Mouse (Mus musculus) midbrain, postnatal 0 days (tissue): ENCODE data around the gene Qsox1. TPM values are rescaled to one million over a fixed set of nuclear protein-coding genes. Genes with fewer than 3 reads are reported as not detected.

Source experiments
- ATAC-seq: fragments of 200-750 bp; cut with Nextera tagmentation; 2 replicates; pipeline ENCODE4 v1.8.0; 2017; ENCODE audit warnings: moderate number of reproducible peaks, mild to moderate bottlenecking, moderate TSS enrichment, moderate library complexity; ENCODE audit not compliant: low FRiP score
- DNase-seq: peaks from one replicate; pipeline ENCODE4 v3.0.0-alpha.2; 2015; ENCODE audit warnings: low spot score
- H3K27ac ChIP-seq: fragments of 300-500 bp; sonication (generic); 2 replicates; pipeline ENCODE4 v1.5.1; 2014; ENCODE audit warnings: low read depth, mild to moderate bottlenecking, low read length, mixed read lengths
- H3K27me3 ChIP-seq: fragments of 300-500 bp; sonication (generic); 2 replicates; pipeline ENCODE4 v1.6.1; 2014; ENCODE audit warnings: low read length, control low read depth, mixed read lengths; ENCODE audit not compliant: insufficient read depth
- H3K36me3 ChIP-seq: fragments of 300-500 bp; sonication (generic); 2 replicates; pipeline ENCODE4 v1.6.1; 2014; ENCODE audit warnings: low read length, control low read depth, mixed read lengths; ENCODE audit not compliant: insufficient read depth
- H3K4me1 ChIP-seq: fragments of 300-500 bp; sonication (generic); 2 replicates; pipeline ENCODE4 v1.6.1; 2014; ENCODE audit warnings: mild to moderate bottlenecking, control low read depth, antibody characterized with exemption, low read length, mixed read lengths; ENCODE audit not compliant: insufficient read depth
- H3K4me2 ChIP-seq: fragments of 300-500 bp; sonication (generic); 2 replicates; pipeline ENCODE4 v1.6.1; 2014; ENCODE audit warnings: low read depth, mild to moderate bottlenecking, low read length, mixed read lengths; ENCODE audit not compliant: poor library complexity, severe bottlenecking
- H3K4me3 ChIP-seq: fragments of 300-500 bp; sonication (generic); 2 replicates; pipeline ENCODE4 v1.5.1; 2014; ENCODE audit warnings: low read depth, mild to moderate bottlenecking, low read length, moderate library complexity
- H3K9ac ChIP-seq: fragments of 300-500 bp; sonication (generic); replicated peaks from 2 replicates; pipeline ENCODE4 v1.6.1; 2014; ENCODE audit warnings: mild to moderate bottlenecking, low read length, moderate library complexity, mixed read lengths; ENCODE audit not compliant: poor library complexity, severe bottlenecking
- H3K9me3 ChIP-seq: fragments of 300-500 bp; sonication (generic); 2 replicates; pipeline ENCODE4 v1.6.1; 2016; ENCODE audit warnings: low read length, control low read depth
- CTCF ChIP-seq: IDR thresholded peaks from 2 replicates; pipeline ENCODE4 v1.5.1; 2016; ENCODE audit warnings: antibody characterized with exemption, mild to moderate bottlenecking
- WGBS: fragments of 180-500 bp; shearing (Covaris S2); extraction: QIAGEN DNeasy Blood & Tissue Kit; methylation state at CpG from one replicate; pipeline ENCODE4 v1.1.7; 2014; 5-methylcytosine and 5-hydroxymethylcytosine counted together
- polyA plus RNA-seq: library from polyadenylated mRNA; unstranded; fragments of >200 nt; fragmentation: Nextera tagmentation; extraction: Ambion mirVana; gene quantifications from 2 replicates; pipeline ENCODE4 v1.2.1, GENCODE M21; 2015
- total RNA-seq: library from RNA; depleted of rRNA; stranded (reverse); fragments of >200 nt; gene quantifications from 2 replicates; pipeline ENCODE4 v1.2.3, GENCODE M21; 2014

Qsox1 gene
- total and polyA plus RNA-seq, 2 experiments from 2014 or later: 21.3 to 31.7 TPM

GRCm38 (mm10) chr1:155797425-155797824 lies 15.3 kb downstream of the Qsox1 start:
- Histone ChIP-seq H3K4me2 (no peak overlapping the region), H3K9me3 (no peaks in the 10 kb centered on the region), H3K4me3 (no peak overlapping the region), H3K4me1 (no peaks in the 10 kb centered on the region), H3K36me3 (peaks cover 32% of the 10 kb centered on the region), H3K27me3 (no peaks in the 10 kb centered on the region), H3K27ac (no peak overlapping the region), H3K9ac (no peak overlapping the region)
- WGBS: 67% methylated on average over 4 of the region's 4 CpGs
- TF ChIP-seq CTCF: no peak
- DNase-seq (peak; percentile 15), ATAC-seq (no peak)

GRCm38 (mm10) chr1:155796757-155797405 lies 15.8 kb downstream of the Qsox1 start:
- Histone ChIP-seq H3K4me3 (no peak overlapping the region), H3K4me1 (no peaks in the 10 kb centered on the region), H3K27me3 (no peaks in the 10 kb centered on the region), H3K4me2 (no peak overlapping the region), H3K9ac (no peak overlapping the region), H3K36me3 (peaks cover 34% of the 10 kb centered on the region), H3K27ac (no peak overlapping the region), H3K9me3 (no peaks in the 10 kb centered on the region)
- WGBS: 78% methylated on average over 11 of the region's 11 CpGs
- no peak for TF ChIP-seq CTCF
- DNase-seq (no peak), ATAC-seq (no peak)

GRCm38 (mm10) chr1:155795791-155796233 lies 16.9 kb downstream of the Qsox1 start:
- WGBS: 96% methylated on average over 5 of the region's 5 CpGs
- no peaks in the 10 kb centered on the region for H3K9me3 ChIP-seq
- peaks cover 35% of the 10 kb centered on the region for H3K36me3 ChIP-seq
- no peaks in the 10 kb centered on the region for H3K4me1 ChIP-seq
- H3K27me3 ChIP-seq: no peaks in the 10 kb centered on the region
- no peak overlapping the region for H3K4me3 ChIP-seq
- no peak overlapping the region for H3K9ac ChIP-seq
- no peak for ATAC-seq
- no peak for TF ChIP-seq CTCF
- H3K27ac ChIP-seq: no peak overlapping the region
- H3K4me2 ChIP-seq: no peak overlapping the region
- no peak for DNase-seq

- Histone ChIP-seq H3K27ac (no peak overlapping the region), H3K4me3 (no peak overlapping the region), H3K4me1 (no peaks in the 10 kb centered on the region), H3K9me3 (no peaks in the 10 kb centered on the region), H3K36me3 (peaks cover 36% of the 10 kb centered on the region), H3K4me2 (no peak overlapping the region), H3K9ac (no peak overlapping the region), H3K27me3 (no peaks in the 10 kb centered on the region)
- 92% methylated on average over 6 of the region's 6 CpGs for WGBS
- no peak for DNase-seq
- ATAC-seq: no peak
- no peak for TF ChIP-seq CTCF
These were observed 17.8 kb downstream of the Qsox1 start for GRCm38 (mm10) chr1:155794855-155795254.

- H3K9ac ChIP-seq: no peak overlapping the region
- ATAC-seq (no peak), DNase-seq (peak; percentile 28)
These were observed 20.8 kb downstream of the Qsox1 start for GRCm38 (mm10) chr1:155791919-155792318.

GRCm38 (mm10) chr1:155790111-155790974 lies 22.3 kb downstream of the Qsox1 start:
- no peak overlapping the region for H3K4me2 ChIP-seq
- no peak overlapping the region for H3K27ac ChIP-seq
- H3K9ac ChIP-seq: no peak overlapping the region
- H3K27me3 ChIP-seq: no peaks in the 10 kb centered on the region
- 50% methylated on average over 16 of the region's 16 CpGs for WGBS
- peak; percentile 79 for DNase-seq
- no peaks in the 10 kb centered on the region for H3K4me1 ChIP-seq
- H3K36me3 ChIP-seq: peaks cover 63% of the 10 kb centered on the region
- H3K9me3 ChIP-seq: no peaks in the 10 kb centered on the region
- peak; percentile 50; the same call in 1 of the 2 replicates for ATAC-seq
- H3K4me3 ChIP-seq: no peak overlapping the region
- no peak for TF ChIP-seq CTCF

More at GRCm38 (mm10) chr1:155791919-155792318, 20.8 kb downstream of the Qsox1 start:
- TF ChIP-seq CTCF: peak; percentile 60
- Histone ChIP-seq H3K4me1 (no peaks in the 10 kb centered on the region), H3K27me3 (no peaks in the 10 kb centered on the region), H3K4me2 (no peak overlapping the region), H3K36me3 (peaks cover 56% of the 10 kb centered on the region), H3K9me3 (no peaks in the 10 kb centered on the region), H3K4me3 (no peak overlapping the region), H3K27ac (no peak overlapping the region)
- whole genome bisulfite sequencing: 59% methylated on average over 5 of the region's 5 CpGs
